Mouse (Mus musculus): ENCODE data around the gene Pla2g2f. TPM values are rescaled to one million over a fixed set of nuclear protein-coding genes. Genes with fewer than 3 reads are reported as not detected.
A peak's percentile ranks its signal among the peaks of the same experiment; 100 is the strongest.

Gene Pla2g2f
- polyA plus RNA-seq, 1 experiment: not detected

DNA sequence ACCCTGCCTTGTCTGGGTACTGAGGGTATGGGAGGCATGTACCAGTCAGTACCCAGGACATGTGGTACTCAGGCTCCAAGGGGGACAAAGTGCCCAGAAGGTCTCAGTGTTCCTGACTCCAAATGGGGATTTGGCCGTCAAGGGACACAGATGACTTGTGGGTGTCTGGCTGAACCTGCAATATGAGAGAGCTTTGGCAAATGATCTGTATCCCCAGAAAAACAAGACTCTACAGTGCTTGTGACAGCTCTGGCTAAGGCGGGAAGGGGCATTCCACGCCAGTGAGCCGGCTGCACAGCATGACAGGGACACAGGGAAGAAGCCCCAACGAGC, 38.2 kb downstream of the Pla2g2f start:
- H3K27me3 ChIP-seq (replicated peaks; ENCODE audit: control insufficient read depth, insufficient read depth, low read length): no peaks in the 10 kb centered on the region
- no peaks in the 10 kb centered on the region for H3K36me3 ChIP-seq (ENCODE audit: control insufficient read depth, insufficient read depth, low read length)
- no peak overlapping the region for H3K27ac ChIP-seq (ENCODE audit: insufficient read depth, low read depth, low read length)
- no peak for DNase-seq
- 76% methylated on average over 5 of the region's 5 CpGs for WGBS
- TF ChIP-seq CTCF (conservative IDR thresholded peaks at IDR 0.05; ENCODE audit: insufficient read depth, insufficient read length, low read depth, low read length): no peak
- TF ChIP-seq POLR2A (IDR thresholded peaks at IDR 0.05; ENCODE audit: low read depth, low read length): no peak
- peaks cover 10% of the 10 kb centered on the region for H3K4me1 ChIP-seq (ENCODE audit: control insufficient read depth, insufficient read depth, low read length)
- H3K4me3 ChIP-seq (ENCODE audit: insufficient read depth, low read depth, low read length): no peak overlapping the region

- no peak for TF ChIP-seq CTCF (conservative IDR thresholded peaks at IDR 0.05; ENCODE audit: insufficient read depth, insufficient read length, low read depth, low read length)
- DNase-seq: no peak
- WGBS: 57% methylated on average over 5 of the region's 5 CpGs
- Histone ChIP-seq H3K4me3 (ENCODE audit: insufficient read depth, low read depth, low read length) (no peak overlapping the region), H3K36me3 (ENCODE audit: control insufficient read depth, insufficient read depth, low read length) (no peaks in the 10 kb centered on the region), H3K4me1 (ENCODE audit: control insufficient read depth, insufficient read depth, low read length) (peaks cover 5% of the 10 kb centered on the region), H3K27ac (ENCODE audit: insufficient read depth, low read depth, low read length) (no peak overlapping the region), H3K27me3 (replicated peaks; ENCODE audit: control insufficient read depth, insufficient read depth, low read length) (no peaks in the 10 kb centered on the region)
Observed at GRCm38 (mm10) chr4:138718586-138719263, 38.7 kb downstream of the Pla2g2f start.

DNA sequence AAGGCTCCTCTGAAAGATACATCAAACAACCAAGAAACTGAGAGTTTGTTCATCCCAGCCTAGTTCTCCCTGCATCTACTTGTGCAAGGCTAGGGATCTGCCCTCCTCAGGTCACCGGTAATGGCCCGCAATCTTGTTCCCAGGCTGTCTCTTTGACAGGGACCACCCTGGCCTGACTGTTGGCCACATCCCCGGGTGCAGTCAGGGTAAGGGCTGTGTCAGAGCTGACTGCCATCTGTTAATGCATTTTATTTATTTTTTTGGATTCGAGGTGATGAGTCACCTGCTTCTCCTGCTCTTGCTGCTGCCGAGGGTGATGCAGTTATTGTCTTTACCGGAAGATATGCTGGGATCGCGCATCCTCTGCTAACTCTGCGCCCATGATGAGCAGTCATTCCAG, 40.7 kb downstream of the Pla2g2f start:
- no peaks in the 10 kb centered on the region for H3K36me3 ChIP-seq (ENCODE audit: control insufficient read depth, insufficient read depth, low read length)
- WGBS: 75% methylated on average over 9 of the region's 9 CpGs
- no peak for TF ChIP-seq CTCF (conservative IDR thresholded peaks at IDR 0.05; ENCODE audit: insufficient read depth, insufficient read length, low read depth, low read length)
- TF ChIP-seq POLR2A (IDR thresholded peaks at IDR 0.05; ENCODE audit: low read depth, low read length): no peak
- H3K4me3 ChIP-seq (ENCODE audit: insufficient read depth, low read depth, low read length): no peak overlapping the region
- H3K4me1 ChIP-seq (ENCODE audit: control insufficient read depth, insufficient read depth, low read length): no peaks in the 10 kb centered on the region
- no peak for DNase-seq
- no peak overlapping the region for H3K27ac ChIP-seq (ENCODE audit: insufficient read depth, low read depth, low read length)
- H3K27me3 ChIP-seq (replicated peaks; ENCODE audit: control insufficient read depth, insufficient read depth, low read length): no peaks in the 10 kb centered on the region

DNA sequence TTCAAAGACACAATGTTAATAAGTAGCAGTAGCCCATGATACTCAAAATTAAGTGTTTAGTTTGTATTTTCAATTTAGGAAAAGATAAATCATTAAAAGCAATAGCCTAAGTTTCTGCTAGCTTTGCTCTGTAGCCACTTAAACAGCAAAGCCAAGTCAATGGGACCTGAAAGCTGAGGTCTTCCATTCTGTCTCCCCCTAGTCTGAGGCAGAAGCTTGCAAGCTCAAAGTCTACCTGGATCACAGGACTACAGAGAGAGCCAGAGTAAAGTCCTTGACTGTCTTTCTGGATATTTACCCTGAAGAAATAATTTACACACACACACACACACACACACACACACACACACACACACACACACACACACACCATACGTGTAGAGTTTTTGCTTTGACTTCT, 43.2 kb downstream of the Pla2g2f start:
- H3K36me3 ChIP-seq (ENCODE audit: control insufficient read depth, insufficient read depth, low read length): no peaks in the 10 kb centered on the region
- no peaks in the 10 kb centered on the region for H3K27me3 ChIP-seq (replicated peaks; ENCODE audit: control insufficient read depth, insufficient read depth, low read length)
- no peak overlapping the region for H3K27ac ChIP-seq (ENCODE audit: insufficient read depth, low read depth, low read length)
- H3K4me1 ChIP-seq (ENCODE audit: control insufficient read depth, insufficient read depth, low read length): no peaks in the 10 kb centered on the region
- H3K4me3 ChIP-seq (ENCODE audit: insufficient read depth, low read depth, low read length): no peak overlapping the region
- 45% methylated on average over 1 of the region's 1 CpGs for WGBS
- DNase-seq: peak; percentile 78
- TF ChIP-seq POLR2A (IDR thresholded peaks at IDR 0.05; ENCODE audit: low read depth, low read length) (no peak), CTCF (conservative IDR thresholded peaks at IDR 0.05; ENCODE audit: insufficient read depth, insufficient read length, low read depth, low read length) (no peak)

- Histone ChIP-seq H3K4me3 (ENCODE audit: insufficient read depth, low read depth, low read length) (no peak overlapping the region), H3K27ac (ENCODE audit: insufficient read depth, low read depth, low read length) (no peak overlapping the region), H3K4me1 (ENCODE audit: control insufficient read depth, insufficient read depth, low read length) (no peaks in the 10 kb centered on the region), H3K36me3 (ENCODE audit: control insufficient read depth, insufficient read depth, low read length) (no peaks in the 10 kb centered on the region), H3K27me3 (replicated peaks; ENCODE audit: control insufficient read depth, insufficient read depth, low read length) (no peaks in the 10 kb centered on the region)
- no peak for DNase-seq
- WGBS: 68% methylated on average over 8 of the region's 8 CpGs
- TF ChIP-seq CTCF (conservative IDR thresholded peaks at IDR 0.05; ENCODE audit: insufficient read depth, insufficient read length, low read depth, low read length) (no peak), POLR2A (IDR thresholded peaks at IDR 0.05; ENCODE audit: low read depth, low read length) (no peak)
Observed at GRCm38 (mm10) chr4:138712621-138713020, 44.8 kb downstream of the Pla2g2f start.

GRCm38 (mm10) chr4:138712096-138712495, 45.3 kb downstream of the Pla2g2f start:
- DNase-seq: no peak
- TF ChIP-seq POLR2A (IDR thresholded peaks at IDR 0.05; ENCODE audit: low read depth, low read length) (no peak), CTCF (conservative IDR thresholded peaks at IDR 0.05; ENCODE audit: insufficient read depth, insufficient read length, low read depth, low read length) (no peak)
- H3K4me3 ChIP-seq (ENCODE audit: insufficient read depth, low read depth, low read length): no peak overlapping the region
- no peaks in the 10 kb centered on the region for H3K27me3 ChIP-seq (replicated peaks; ENCODE audit: control insufficient read depth, insufficient read depth, low read length)
- H3K27ac ChIP-seq (ENCODE audit: insufficient read depth, low read depth, low read length): no peak overlapping the region
- no peaks in the 10 kb centered on the region for H3K36me3 ChIP-seq (ENCODE audit: control insufficient read depth, insufficient read depth, low read length)
- 44% methylated on average over 11 of the region's 11 CpGs for WGBS
- no peaks in the 10 kb centered on the region for H3K4me1 ChIP-seq (ENCODE audit: control insufficient read depth, insufficient read depth, low read length)

DNA sequence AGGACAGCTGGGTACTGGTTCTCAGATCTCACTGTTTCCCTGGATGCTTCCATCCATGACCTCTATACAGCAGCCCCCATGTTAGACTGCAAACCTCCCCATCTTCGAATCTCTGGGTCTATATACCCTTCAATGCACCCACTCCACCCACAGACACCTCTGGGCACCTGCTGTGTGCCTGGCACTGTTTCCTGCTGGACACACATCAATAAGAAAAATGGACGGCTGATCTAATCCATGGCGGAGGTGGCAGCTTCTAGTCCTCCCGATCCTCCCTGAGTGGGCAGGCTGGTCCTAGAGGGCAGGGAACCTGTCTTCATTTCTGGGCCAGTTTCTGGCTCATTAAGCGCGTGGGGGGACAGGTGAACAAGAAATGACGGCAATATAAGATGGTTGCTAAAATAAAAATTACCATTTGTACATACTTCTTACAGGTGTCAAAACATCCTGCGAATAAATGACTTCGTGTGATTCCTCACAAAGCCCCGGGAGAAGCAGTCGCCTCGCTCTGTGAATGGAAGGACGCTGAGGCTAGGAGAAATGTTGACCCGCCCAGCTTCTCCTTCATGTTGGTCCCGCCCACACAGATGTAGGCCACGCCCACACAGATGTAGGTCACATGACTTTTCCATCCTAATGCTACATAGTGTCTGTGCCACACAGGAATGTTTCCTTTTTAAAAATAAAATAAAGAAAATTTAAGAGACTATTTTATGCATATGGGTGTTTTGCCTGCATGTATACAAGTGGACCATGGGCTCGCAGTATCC, 46.2 kb downstream of the Pla2g2f start:
- no peaks in the 10 kb centered on the region for H3K4me1 ChIP-seq (ENCODE audit: control insufficient read depth, insufficient read depth, low read length)
- H3K4me3 ChIP-seq (ENCODE audit: insufficient read depth, low read depth, low read length): no peak overlapping the region
- no peaks in the 10 kb centered on the region for H3K27me3 ChIP-seq (replicated peaks; ENCODE audit: control insufficient read depth, insufficient read depth, low read length)
- no peaks in the 10 kb centered on the region for H3K36me3 ChIP-seq (ENCODE audit: control insufficient read depth, insufficient read depth, low read length)
- no peak for DNase-seq
- no peak overlapping the region for H3K27ac ChIP-seq (ENCODE audit: insufficient read depth, low read depth, low read length)
- TF ChIP-seq POLR2A (IDR thresholded peaks at IDR 0.05; ENCODE audit: low read depth, low read length) (no peak), CTCF (conservative IDR thresholded peaks at IDR 0.05; ENCODE audit: insufficient read depth, insufficient read length, low read depth, low read length) (no peak)
- 48% methylated on average over 17 of the region's 17 CpGs for WGBS

Data from kidney, adult 2 months (tissue).